Mouse (Mus musculus) layer of hippocampus, postnatal 25 days (tissue): ENCODE measurements at regions not wholly inside any gene's neighbourhood (a gene's known extent, or its start where the extent isn't known, plus 50 kb on each side); places are given as distances from the start of the nearest gene placed in this dataset.

Experiments
- DNase-seq, 2 experiments: peaks; one replicate each; pipeline ENCODE4 v3.0.0; 2022; ENCODE audit warnings: mixed read lengths in 2 of 2, low spot score in 1 of 2; ENCODE audit errors: extremely low spot score in 1 of 2

- no peak for DNase-seq
Measured at GRCm38 (mm10) chr13:30045225-30045624, 59.4 kb upstream of the E2f3 start.

- no peak for DNase-seq
Measured at GRCm38 (mm10) chr13:30044790-30045189, 58.9 kb upstream of the E2f3 start.

GRCm38 (mm10) chr13:30042689-30043320, 56.9 kb upstream of the E2f3 start:
- DNase-seq: no peak

- DNase-seq: no peak
Measured at GRCm38 (mm10) chr13:30041501-30042295, 55.8 kb upstream of the E2f3 start.

- no peak for DNase-seq
Measured at GRCm38 (mm10) chr13:30040288-30040687, 54.4 kb upstream of the E2f3 start.

GRCm38 (mm10) chr13:30039791-30040190, 53.9 kb upstream of the E2f3 start:
- no peak for DNase-seq

GRCm38 (mm10) chr13:30036561-30036960, 50.7 kb upstream of the E2f3 start:
- no peak for DNase-seq

- no peak for DNase-seq
Measured at GRCm38 (mm10) chr13:30036071-30036470, 50.2 kb upstream of the E2f3 start.
